Mouse (Mus musculus): ENCODE data around the gene Hist1h1e.

DNA sequence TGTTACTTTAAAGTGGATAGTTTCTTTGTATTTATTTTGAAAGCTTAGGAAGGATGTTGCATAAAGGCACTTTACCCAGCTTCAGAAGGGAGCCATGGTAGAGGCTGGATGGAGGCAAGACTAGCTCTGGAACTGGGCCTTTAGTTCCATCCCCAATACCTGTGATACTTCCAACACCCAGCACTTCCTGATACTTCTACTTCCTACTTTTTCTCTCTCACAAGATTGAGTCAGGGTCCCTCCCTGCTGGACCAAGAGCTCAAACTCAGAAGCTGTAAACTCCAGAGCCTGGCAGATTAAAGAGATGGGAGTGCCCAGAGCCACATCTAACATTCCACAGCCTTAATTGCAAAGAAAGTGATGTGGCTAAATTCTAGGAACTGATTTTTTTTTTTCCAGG is 38.0 kb downstream of the Hist1h1e start:
- no peak for TF ChIP-seq POLR2A (IDR thresholded peaks at IDR 0.05; ENCODE audit: control insufficient read depth, low read depth, low read length)
- no peak for TF ChIP-seq CTCF (IDR thresholded peaks at IDR 0.05; ENCODE audit: control insufficient read depth, insufficient read depth, insufficient replicate concordance, low read depth, low read length)

Data from testis, adult 2 months (tissue).